Mouse (Mus musculus) lung, postnatal 10 days (tissue): Measurements from ENCODE around the gene Nckap1.
"Not testable (repeated sequence)": the region's sequence is repeated elsewhere in the genome, so short reads cannot be mapped to it uniquely, and the experiment has no call there.

ENCODE experiments used
- DNase-seq: peaks from one replicate; pipeline ENCODE4 v3.0.0; 2021

Gene Nckap1

GRCm38 (mm10) chr2:80559655-80560054 is 21.5 kb downstream of the Nckap1 start:
- DNase-seq = no peak

GRCm38 (mm10) chr2:80554442-80554841 is 26.7 kb downstream of the Nckap1 start:
- no peak for DNase-seq

GRCm38 (mm10) chr2:80549704-80550103 is 31.5 kb downstream of the Nckap1 start:
- DNase-seq = no peak

GRCm38 (mm10) chr2:80547901-80548300 is 33.3 kb downstream of the Nckap1 start:
- no peak for DNase-seq

- no peak for DNase-seq
These were observed 38.4 kb downstream of the Nckap1 start for GRCm38 (mm10) chr2:80542801-80543200.

GRCm38 (mm10) chr2:80537156-80537555 is 44.0 kb downstream of the Nckap1 start:
- no peak for DNase-seq

GRCm38 (mm10) chr2:80536608-80537007 is 44.6 kb downstream of the Nckap1 start:
- DNase-seq = no peak

GRCm38 (mm10) chr2:80524275-80524674 is 56.9 kb downstream of the Nckap1 start:
- DNase-seq = no peak

GRCm38 (mm10) chr2:80506051-80506802 is 75.0 kb downstream of the Nckap1 start:
- DNase-seq = no peak

- DNase-seq = no peak
These were observed 79.0 kb downstream of the Nckap1 start for GRCm38 (mm10) chr2:80502132-80502531.

GRCm38 (mm10) chr2:80495304-80495703 is 85.9 kb downstream of the Nckap1 start:
- not testable (repeated sequence) for DNase-seq

GRCm38 (mm10) chr2:80486851-80487250 is 94.3 kb downstream of the Nckap1 start:
- DNase-seq = no peak

GRCm38 (mm10) chr2:80484951-80485350 is 96.2 kb downstream of the Nckap1 start:
- DNase-seq = no peak

GRCm38 (mm10) chr2:80475831-80476230 is 105.3 kb downstream of the Nckap1 start:
- DNase-seq = no peak

- DNase-seq = no peak
These were observed 106.9 kb downstream of the Nckap1 start for GRCm38 (mm10) chr2:80474247-80474796.

- no peak for DNase-seq
These were observed 115.0 kb downstream of the Nckap1 start for GRCm38 (mm10) chr2:80465991-80466821.

GRCm38 (mm10) chr2:80461827-80462226 is 119.4 kb downstream of the Nckap1 start:
- DNase-seq = no peak
